Mouse (Mus musculus): ENCODE results near the gene Afmid.

- TF ChIP-seq POLR2A (IDR thresholded peaks at IDR 0.05; ENCODE audit: extremely low read depth, insufficient read depth, low read length) (no peak), CTCF (IDR thresholded peaks at IDR 0.05; ENCODE audit: extremely low read depth, insufficient read depth, low read length) (no peak)
Observed at GRCm38 (mm10) chr11:117798160-117798541, 27.6 kb upstream of the Afmid start.
